Mouse (Mus musculus): ENCODE measurements at regions not wholly inside any gene's neighbourhood (a gene's known extent, or its start where the extent isn't known, plus 50 kb on each side); places are given as distances from the start of the nearest gene placed in this dataset.

DNA sequence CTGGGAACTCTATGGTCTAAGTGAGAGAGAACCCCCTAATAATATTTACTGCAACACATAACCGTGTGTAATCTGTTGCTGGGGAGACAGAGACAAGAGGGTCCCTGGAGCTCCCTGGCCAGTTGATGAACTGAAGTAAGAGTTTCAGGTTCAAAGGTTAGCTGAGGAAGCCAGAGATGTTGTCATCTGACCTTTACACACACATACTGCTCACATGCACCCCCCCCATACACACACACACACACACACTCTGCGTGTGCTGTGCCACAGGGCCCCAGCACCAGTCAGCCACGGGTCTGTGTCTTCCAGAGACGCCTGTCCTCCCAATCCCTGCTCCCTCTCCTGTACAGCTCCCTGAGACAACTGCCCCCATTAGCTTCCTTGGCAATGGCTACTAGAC lies 110.5 kb upstream of the Dio3 start:
- 79% methylated on average over 4 of the region's 4 CpGs for WGBS
- Histone ChIP-seq H3K9ac (replicated peaks; ENCODE audit: low read depth, low read length) (no peak overlapping the region), H3K4me1 (replicated peaks; ENCODE audit: control insufficient read depth, insufficient read depth, low read length) (peaks cover 6% of the 10 kb centered on the region; the same call in 1 of the 2 replicates), H3K9me3 (ENCODE audit: control insufficient read depth, low read length) (no peaks in the 10 kb centered on the region), H3K4me2 (ENCODE audit: low read length) (no peak overlapping the region), H3K27ac (ENCODE audit: low read length) (no peak overlapping the region), H3K4me3 (replicated peaks; ENCODE audit: low read length) (no peak overlapping the region), H3K27me3 (replicated peaks; ENCODE audit: control insufficient read depth, insufficient read depth, low read length) (no peaks in the 10 kb centered on the region), H3K36me3 (ENCODE audit: control insufficient read depth, insufficient read depth) (no peaks in the 10 kb centered on the region)
- ATAC-seq: no peak

DNA sequence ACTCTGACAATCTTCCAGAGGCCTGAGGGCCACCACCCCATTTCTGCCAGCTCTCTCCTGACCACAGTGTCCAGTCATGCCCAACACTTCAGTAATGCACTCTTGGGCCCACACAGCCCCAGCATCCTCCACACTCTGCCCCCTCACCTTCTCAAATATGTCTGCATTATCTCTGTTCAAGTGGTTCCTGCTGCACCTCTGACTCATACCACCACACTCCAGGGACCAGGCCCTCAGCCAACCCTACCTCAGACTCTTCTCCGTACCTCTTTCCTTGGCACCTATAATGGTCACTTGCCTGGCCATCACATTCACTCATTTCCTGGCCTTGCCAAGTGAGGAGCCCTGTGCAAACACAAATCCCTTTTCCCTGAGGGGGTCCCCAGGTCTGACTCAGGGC lies 109.6 kb upstream of the Dio3 start:
- Histone ChIP-seq H3K27ac (ENCODE audit: low read length) (no peak overlapping the region), H3K4me2 (ENCODE audit: low read length) (no peak overlapping the region)
- ATAC-seq: no peak

DNA sequence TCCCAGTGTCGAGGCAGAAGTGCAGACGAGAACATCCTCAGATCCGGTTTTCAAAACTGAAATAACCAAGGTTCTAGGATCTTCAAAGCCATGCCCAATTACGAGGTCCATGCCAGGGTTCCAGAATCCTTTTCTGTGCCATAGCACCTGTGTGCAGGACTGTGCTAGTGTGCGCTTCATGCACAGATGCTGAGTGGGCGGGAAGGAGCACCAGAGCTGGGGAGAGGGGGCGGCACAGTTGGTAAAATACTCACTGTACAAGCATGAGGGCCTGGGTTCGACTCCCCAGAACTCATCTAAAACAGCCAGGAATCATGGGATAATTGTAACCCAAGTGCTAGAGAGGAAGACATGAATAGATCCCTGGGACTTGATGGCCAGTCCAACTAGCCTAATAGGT lies 108.4 kb upstream of the Dio3 start:
- no peaks in the 10 kb centered on the region for H3K27me3 ChIP-seq (replicated peaks; ENCODE audit: control insufficient read depth, insufficient read depth, low read length)
- no peak for ATAC-seq
- H3K9ac ChIP-seq (replicated peaks; ENCODE audit: low read depth, low read length): no peak overlapping the region
- H3K4me1 ChIP-seq (replicated peaks; ENCODE audit: control insufficient read depth, insufficient read depth, low read length): peaks cover 6% of the 10 kb centered on the region; the same call in 1 of the 2 replicates
- H3K9me3 ChIP-seq (ENCODE audit: control insufficient read depth, low read length): no peaks in the 10 kb centered on the region
- H3K4me3 ChIP-seq (replicated peaks; ENCODE audit: low read length): no peak overlapping the region
- no peak overlapping the region for H3K4me2 ChIP-seq (ENCODE audit: low read length)
- H3K36me3 ChIP-seq (ENCODE audit: control insufficient read depth, insufficient read depth): no peaks in the 10 kb centered on the region
- 90% methylated on average over 8 of the region's 8 CpGs for whole genome bisulfite sequencing
- H3K27ac ChIP-seq (ENCODE audit: low read length): no peak overlapping the region

More for the DNA sequence above, 109.6 kb upstream of the Dio3 start:
- H3K27me3 ChIP-seq (replicated peaks; ENCODE audit: control insufficient read depth, insufficient read depth, low read length): no peaks in the 10 kb centered on the region
- H3K36me3 ChIP-seq (ENCODE audit: control insufficient read depth, insufficient read depth): no peaks in the 10 kb centered on the region
- 91% methylated on average over 1 of the region's 1 CpGs for WGBS
- no peaks in the 10 kb centered on the region for H3K9me3 ChIP-seq (ENCODE audit: control insufficient read depth, low read length)
- H3K4me1 ChIP-seq (replicated peaks; ENCODE audit: control insufficient read depth, insufficient read depth, low read length): peaks cover 6% of the 10 kb centered on the region; the same call in 1 of the 2 replicates
- no peak overlapping the region for H3K9ac ChIP-seq (replicated peaks; ENCODE audit: low read depth, low read length)
- H3K4me3 ChIP-seq (replicated peaks; ENCODE audit: low read length): no peak overlapping the region

DNA sequence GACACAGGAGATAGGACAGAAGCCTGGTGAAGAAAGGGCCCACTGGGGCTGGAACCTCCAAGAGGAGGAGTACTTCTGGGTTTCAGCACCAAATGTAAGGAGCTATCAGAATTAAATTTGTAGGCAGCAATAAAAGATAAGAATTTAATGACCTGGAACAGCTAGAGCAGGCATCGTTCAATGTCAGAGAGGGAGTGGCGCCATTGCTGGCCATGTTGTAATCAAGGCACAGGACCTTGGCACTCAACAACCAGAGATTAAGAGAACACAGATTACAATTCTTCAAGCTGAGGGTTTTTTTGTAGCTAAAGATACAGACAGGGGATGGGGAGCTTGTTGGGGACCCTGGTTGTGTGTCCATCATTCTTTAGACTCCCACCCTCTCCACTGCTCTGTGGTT lies 101.0 kb upstream of the Dio3 start:
- ATAC-seq: no peak
- Histone ChIP-seq H3K4me2 (ENCODE audit: low read length) (no peak overlapping the region), H3K36me3 (ENCODE audit: control insufficient read depth, insufficient read depth) (no peaks in the 10 kb centered on the region), H3K9ac (replicated peaks; ENCODE audit: low read depth, low read length) (no peak overlapping the region), H3K4me1 (replicated peaks; ENCODE audit: control insufficient read depth, insufficient read depth, low read length) (no peaks in the 10 kb centered on the region), H3K4me3 (replicated peaks; ENCODE audit: low read length) (no peak overlapping the region), H3K27ac (ENCODE audit: low read length) (no peak overlapping the region), H3K27me3 (replicated peaks; ENCODE audit: control insufficient read depth, insufficient read depth, low read length) (no peaks in the 10 kb centered on the region; the same call in 1 of the 2 replicates), H3K9me3 (ENCODE audit: control insufficient read depth, low read length) (no peaks in the 10 kb centered on the region)
- WGBS: 98% methylated on average over 2 of the region's 2 CpGs

DNA sequence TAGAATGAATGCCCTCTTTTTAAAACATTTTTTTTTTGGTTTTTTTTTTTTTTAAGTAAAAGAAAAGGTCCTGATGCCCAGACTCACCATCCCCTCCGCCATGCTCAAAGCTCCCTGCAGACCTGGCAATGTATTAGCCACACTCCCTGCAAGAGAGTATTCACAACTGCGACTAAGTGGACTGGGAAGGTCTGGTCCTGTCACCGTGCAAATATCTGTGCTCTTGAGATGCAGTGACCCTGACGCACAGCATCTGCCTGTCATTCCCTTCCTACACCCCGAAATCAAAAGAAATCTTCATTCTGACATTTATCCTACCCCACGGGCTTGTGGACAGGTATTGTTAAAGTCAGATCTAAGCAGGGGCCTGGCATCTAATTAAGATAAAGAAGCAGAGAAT lies 95.4 kb upstream of the Dio3 start:
- Histone ChIP-seq H3K4me2 (ENCODE audit: low read length) (no peak overlapping the region), H3K9ac (replicated peaks; ENCODE audit: low read depth, low read length) (no peak overlapping the region), H3K27me3 (replicated peaks; ENCODE audit: control insufficient read depth, insufficient read depth, low read length) (peaks cover 24% of the 10 kb centered on the region), H3K27ac (ENCODE audit: low read length) (no peak overlapping the region), H3K4me3 (replicated peaks; ENCODE audit: low read length) (no peak overlapping the region), H3K9me3 (ENCODE audit: control insufficient read depth, low read length) (no peaks in the 10 kb centered on the region), H3K36me3 (ENCODE audit: control insufficient read depth, insufficient read depth) (no peaks in the 10 kb centered on the region), H3K4me1 (replicated peaks; ENCODE audit: control insufficient read depth, insufficient read depth, low read length) (peaks cover 30% of the 10 kb centered on the region)
- peak; percentile 41 for ATAC-seq
- 6% methylated on average over 6 of the region's 6 CpGs for WGBS

DNA sequence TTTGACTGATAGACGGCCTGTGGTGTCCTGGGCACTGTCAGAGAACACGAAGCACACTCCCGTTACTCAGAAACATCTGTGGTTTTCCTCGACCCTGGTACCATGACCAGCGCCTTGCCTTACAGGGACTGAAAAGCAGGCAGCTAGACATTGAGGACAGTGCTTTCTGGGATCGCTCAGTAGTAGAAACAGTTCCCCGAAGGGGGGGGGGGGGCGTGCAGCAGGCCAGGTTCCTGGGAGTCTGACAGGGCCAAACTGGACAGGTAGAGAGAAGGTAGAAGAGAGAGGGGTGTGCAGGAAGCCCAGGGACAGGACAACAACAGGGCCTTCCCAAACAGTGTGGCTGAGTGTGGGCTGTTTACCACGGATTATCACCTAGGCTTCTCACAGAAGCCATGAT lies 93.5 kb upstream of the Dio3 start:
- no peaks in the 10 kb centered on the region for H3K36me3 ChIP-seq (ENCODE audit: control insufficient read depth, insufficient read depth)
- no peak overlapping the region for H3K4me2 ChIP-seq (ENCODE audit: low read length)
- no peak overlapping the region for H3K9ac ChIP-seq (replicated peaks; ENCODE audit: low read depth, low read length)
- no peak for ATAC-seq
- H3K4me1 ChIP-seq (replicated peaks; ENCODE audit: control insufficient read depth, insufficient read depth, low read length): peaks cover 40% of the 10 kb centered on the region
- WGBS: 43% methylated on average over 9 of the region's 9 CpGs
- H3K4me3 ChIP-seq (replicated peaks; ENCODE audit: low read length): no peak overlapping the region
- H3K27me3 ChIP-seq (replicated peaks; ENCODE audit: control insufficient read depth, insufficient read depth, low read length): peaks cover 34% of the 10 kb centered on the region
- H3K27ac ChIP-seq (ENCODE audit: low read length): no peak overlapping the region
- no peaks in the 10 kb centered on the region for H3K9me3 ChIP-seq (ENCODE audit: control insufficient read depth, low read length)

DNA sequence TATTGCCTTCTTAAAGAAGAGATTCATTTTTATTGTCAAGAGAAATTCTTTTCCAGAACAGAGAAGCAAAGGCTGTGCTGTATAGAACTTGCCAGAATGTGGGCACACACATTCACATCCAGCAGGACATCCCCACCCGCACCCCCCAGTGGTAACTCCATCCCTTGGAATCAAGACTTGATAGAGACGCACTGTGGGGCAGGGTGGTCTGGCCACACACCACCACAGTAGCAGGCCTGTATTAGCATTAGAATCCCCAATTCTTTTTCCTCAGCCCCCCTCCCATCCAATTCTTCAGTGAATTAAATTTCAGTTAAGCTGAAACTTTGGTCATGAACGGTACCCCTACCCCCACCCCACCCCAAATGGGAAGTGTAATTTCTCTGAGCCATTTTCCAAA lies 92.5 kb upstream of the Dio3 start:
- no peak overlapping the region for H3K4me2 ChIP-seq (ENCODE audit: low read length)
- H3K36me3 ChIP-seq (ENCODE audit: control insufficient read depth, insufficient read depth): no peaks in the 10 kb centered on the region
- H3K9me3 ChIP-seq (ENCODE audit: control insufficient read depth, low read length): no peaks in the 10 kb centered on the region
- H3K9ac ChIP-seq (replicated peaks; ENCODE audit: low read depth, low read length): no peak overlapping the region
- no peak for ATAC-seq
- peaks cover 40% of the 10 kb centered on the region for H3K4me1 ChIP-seq (replicated peaks; ENCODE audit: control insufficient read depth, insufficient read depth, low read length)
- peaks cover 41% of the 10 kb centered on the region for H3K27me3 ChIP-seq (replicated peaks; ENCODE audit: control insufficient read depth, insufficient read depth, low read length)
- no peak overlapping the region for H3K27ac ChIP-seq (ENCODE audit: low read length)
- no peak overlapping the region for H3K4me3 ChIP-seq (replicated peaks; ENCODE audit: low read length)
- WGBS: 11% methylated on average over 3 of the region's 3 CpGs

DNA sequence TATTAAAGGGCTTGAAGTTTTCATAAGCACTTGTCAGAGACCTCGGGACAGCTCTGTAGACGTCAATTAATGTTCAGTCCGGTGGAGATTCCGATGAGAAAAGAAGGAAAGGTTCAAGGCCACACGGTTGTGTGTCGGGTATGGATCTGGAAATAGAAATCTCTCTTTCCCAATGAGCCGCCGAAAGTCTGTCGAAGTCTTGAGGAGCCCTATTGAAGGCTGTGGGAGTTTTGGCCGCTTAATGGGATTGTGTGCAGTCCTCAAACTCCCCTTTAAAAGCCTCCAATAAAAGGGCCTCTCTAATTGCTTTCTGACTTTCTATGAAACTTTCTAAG lies 92.0 kb upstream of the Dio3 start:
- Histone ChIP-seq H3K9ac (replicated peaks; ENCODE audit: low read depth, low read length) (no peak overlapping the region), H3K27me3 (replicated peaks; ENCODE audit: control insufficient read depth, insufficient read depth, low read length) (peaks cover 44% of the 10 kb centered on the region), H3K9me3 (ENCODE audit: control insufficient read depth, low read length) (no peaks in the 10 kb centered on the region), H3K27ac (ENCODE audit: low read length) (peak overlapping the region; percentile 28; the same call in 1 of the 2 replicates), H3K4me3 (replicated peaks; ENCODE audit: low read length) (no peak overlapping the region), H3K36me3 (ENCODE audit: control insufficient read depth, insufficient read depth) (no peaks in the 10 kb centered on the region), H3K4me1 (replicated peaks; ENCODE audit: control insufficient read depth, insufficient read depth, low read length) (peaks cover 40% of the 10 kb centered on the region), H3K4me2 (ENCODE audit: low read length) (no peak overlapping the region)
- 4% methylated on average over 10 of the region's 10 CpGs for WGBS
- no peak for ATAC-seq

DNA sequence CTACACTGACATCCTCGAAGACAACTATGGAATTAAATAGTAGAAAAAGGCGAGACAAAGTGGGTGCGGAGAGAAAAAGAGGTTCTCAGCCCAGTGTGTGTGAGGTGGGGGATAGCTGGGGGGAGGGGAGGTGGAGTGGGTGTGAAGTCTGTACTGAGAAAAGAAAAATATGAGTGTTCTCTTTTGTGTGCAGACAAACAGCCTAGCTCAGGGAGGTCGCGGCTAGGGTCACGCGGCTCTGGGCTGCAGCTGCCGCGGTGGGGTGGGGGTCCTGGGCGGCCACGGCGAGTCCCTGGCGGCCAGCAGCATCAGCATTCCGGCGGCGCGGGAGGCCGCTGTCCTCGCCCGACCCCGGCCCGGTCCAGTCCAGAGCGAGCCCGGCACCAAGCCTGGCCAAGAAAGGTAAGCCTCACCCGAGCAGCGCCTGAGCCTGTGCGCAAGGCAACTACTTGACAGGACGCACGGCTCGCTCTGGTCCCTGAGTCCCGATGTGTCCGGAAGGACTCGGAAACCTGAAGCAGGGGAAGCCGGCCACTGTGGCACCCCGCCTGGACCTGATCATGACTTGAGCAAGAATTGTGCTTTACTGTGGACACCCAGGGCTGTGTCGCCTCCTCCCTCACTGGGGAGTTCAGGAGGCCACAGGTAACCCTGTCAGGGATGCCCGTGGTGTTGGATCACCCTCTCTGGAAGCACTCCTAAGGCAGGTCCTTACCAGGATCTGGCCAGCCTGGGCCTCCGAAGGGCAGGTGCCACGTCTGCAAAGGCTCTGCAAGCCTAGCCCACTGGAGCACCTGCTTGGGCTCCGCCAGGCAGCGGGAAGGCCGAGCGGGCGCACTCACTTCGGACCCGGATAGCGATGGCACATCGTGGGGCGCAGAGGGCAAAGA lies 91.4 kb upstream of the Dio3 start:
- Histone ChIP-seq H3K4me1 (replicated peaks; ENCODE audit: control insufficient read depth, insufficient read depth, low read length) (peaks cover 40% of the 10 kb centered on the region), H3K9me3 (ENCODE audit: control insufficient read depth, low read length) (no peaks in the 10 kb centered on the region), H3K4me2 (ENCODE audit: low read length) (peak overlapping the region; percentile 47), H3K36me3 (ENCODE audit: control insufficient read depth, insufficient read depth) (no peaks in the 10 kb centered on the region), H3K27ac (ENCODE audit: low read length) (peak overlapping the region; percentile 69), H3K9ac (replicated peaks; ENCODE audit: low read depth, low read length) (peak overlapping the region; percentile 38), H3K27me3 (replicated peaks; ENCODE audit: control insufficient read depth, insufficient read depth, low read length) (peaks cover 45% of the 10 kb centered on the region), H3K4me3 (replicated peaks; ENCODE audit: low read length) (peak overlapping the region; percentile 29)
- peak; percentile 49 for ATAC-seq
- WGBS: under 1% methylated on average over 49 of the region's 49 CpGs
